Mouse (Mus musculus): ENCODE measurements around the gene Gm49776. TPM values are rescaled to one million over a fixed set of nuclear protein-coding genes. Genes with fewer than 3 reads are reported as not detected.

The Gm49776 gene
- polyA plus RNA-seq (2012; rRNA removed; ENCODE audit: low replicate concordance), result not detected in 2 replicates

DNA sequence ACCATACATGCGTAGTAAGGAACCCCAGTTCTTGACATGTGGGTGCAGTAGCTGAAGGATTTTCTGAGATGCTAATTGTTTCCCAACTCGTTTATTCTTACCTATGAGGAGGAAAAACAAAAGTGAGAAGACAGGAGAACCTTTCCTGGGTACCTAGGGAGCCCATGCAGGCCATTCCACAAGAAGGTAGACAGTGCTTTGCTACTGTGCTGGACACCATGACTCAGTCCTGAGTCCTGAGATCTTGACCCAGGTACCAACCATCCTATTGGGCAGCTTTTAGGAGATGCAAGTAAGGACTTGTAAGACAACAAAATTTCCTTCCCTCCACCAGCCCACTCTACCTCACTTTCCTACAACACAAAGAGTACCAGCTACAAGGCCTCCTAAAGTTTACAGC is at the start of gene Gm49776:
Gene Gm49776 (minus strand): TSS at position 101 of the 400 bp plus-strand sequence.

DNA sequence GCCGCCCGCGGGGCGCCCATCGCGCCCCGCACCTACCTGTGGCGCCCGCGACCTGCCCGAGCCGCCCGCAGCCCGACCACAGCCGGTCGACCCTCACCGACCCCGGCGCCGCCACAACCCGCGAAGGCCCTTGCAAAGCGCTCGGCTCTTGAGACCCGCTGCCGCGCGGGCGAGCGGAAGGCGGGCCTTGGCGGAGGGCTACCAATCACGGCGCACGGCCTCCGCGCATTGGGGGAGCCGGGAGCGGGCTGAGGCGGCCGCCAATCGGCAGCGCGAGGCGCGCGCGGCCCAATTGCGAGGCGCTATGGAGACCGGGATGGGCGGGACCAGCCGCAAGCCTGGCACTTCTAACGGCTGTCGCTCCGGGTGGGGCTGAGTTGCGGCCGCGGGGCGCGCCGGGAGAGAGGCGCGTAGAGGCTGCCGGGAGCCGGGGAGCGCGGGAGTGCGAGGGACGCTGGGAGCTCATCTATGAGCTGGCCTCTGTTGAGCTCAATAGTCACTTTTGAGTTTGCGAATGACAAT is 31.0 kb upstream of the Gm49776 start, which contains the start of gene Dgcr8:
Gene Dgcr8 (minus strand): TSS at position 180 of the 522 bp plus-strand sequence.

DNA sequence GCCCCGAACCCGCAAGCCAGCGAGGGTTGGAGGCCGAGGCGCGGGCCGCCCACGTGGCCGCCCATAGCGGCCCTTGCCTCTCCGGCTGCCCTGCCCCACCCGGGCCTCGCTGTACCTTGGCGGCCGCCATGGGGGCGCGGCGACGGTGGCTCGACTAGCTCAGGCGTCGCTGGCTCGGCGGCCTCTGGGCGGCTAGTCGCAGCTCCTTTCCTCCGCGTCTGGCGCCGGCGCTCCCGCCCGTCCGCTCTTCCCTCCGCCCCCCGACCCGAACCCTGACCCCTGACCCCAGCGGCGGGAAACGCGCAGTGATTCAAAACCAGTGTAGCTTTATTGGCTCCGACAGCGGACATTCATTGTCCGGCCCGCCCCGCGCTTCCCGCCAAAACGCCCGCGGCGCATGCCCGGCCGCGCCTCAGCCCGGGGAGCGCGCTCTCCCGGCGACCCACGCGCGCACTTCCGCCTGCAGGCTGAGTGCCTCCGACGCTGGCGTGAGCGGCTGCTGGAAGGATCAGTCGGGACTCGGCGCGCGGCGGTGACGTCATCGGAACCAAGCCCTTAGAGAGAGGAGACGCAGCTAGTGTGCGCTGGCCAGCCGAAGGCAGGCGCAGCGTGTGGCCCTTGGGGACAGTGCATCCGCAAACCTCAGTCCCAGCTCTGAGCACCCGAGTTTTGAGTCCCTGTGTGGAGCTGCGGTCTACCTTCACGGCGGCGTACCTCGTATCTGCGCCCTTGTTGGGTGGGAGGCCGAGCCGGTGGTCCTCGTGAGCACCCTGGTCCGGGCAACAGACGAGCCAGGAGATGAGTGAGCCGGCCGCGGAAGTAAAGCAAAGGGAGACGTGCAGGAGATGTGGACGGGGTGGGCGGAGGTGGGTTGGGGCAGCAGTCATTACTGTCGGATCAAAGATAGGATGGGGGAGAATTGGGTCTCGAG is 9.4 kb downstream of the Gm49776 start, which contains the start of the genes Trmt2a and Ranbp1:
Gene Trmt2a (plus strand): TSS at position 247 of the 931 bp plus-strand sequence.
Gene Ranbp1 (minus strand): TSS at position 300 of the 931 bp plus-strand sequence.

DNA sequence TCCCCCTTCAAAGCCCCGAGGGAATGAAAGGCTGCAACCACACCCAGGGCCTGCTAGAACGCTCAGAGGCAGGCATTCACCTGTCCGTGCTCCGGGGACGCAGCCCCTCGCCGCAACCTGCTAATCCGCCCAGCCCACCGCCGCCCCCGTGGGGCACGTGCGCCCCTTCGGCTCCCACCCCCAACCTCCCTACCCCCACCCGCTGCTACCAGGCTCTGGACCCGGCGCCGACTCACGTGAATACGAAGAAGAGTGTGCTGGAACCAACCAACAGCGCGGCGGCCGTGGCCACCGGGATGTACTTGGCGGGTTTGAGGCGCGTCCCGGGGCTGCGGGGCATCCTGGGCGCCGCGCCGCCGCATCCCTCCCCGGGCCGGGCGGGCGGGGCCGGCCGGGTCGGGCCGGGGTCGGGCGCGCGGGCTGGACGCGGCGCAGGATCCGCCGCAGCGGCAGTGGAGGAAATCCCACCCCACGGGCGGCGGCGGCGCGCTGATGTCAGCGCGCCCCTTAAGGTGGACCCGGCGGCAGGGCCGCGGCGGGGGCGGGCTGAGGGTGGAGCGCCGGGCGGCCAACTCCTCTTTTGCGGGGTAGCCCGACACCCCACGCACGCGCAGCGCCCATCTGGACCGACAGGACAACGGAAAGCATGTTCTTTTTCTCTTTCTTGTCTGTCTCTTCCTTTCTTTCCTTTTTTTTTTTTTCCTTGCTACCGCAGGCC is 23.3 kb downstream of the Gm49776 start, which contains the start of gene Zdhhc8:
Gene Zdhhc8 (minus strand): TSS at position 466 of the 718 bp plus-strand sequence.

DNA sequence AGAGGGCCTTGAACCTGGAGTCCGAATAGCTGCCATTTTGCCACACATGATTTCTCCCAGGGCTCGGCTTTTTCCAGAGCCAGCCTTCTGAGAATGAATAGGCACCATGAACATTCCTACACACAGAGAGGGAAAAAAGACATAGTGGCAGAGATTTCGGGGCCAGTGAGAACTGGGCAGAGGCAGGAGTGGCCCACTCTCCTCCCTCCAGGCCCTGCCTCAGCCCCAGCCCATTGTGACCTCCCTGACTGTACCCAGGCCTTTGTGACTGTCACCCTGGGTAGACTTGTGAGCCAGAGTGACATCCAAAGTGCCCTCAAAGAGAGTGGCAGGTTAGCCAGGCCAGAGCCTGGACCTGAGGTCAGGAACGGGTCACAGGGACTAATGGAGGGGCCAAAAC is 40.5 kb downstream of the Gm49776 start, which contains the start of gene Ccdc188:
Gene Ccdc188 (plus strand): TSS at position 301 of the 400 bp plus-strand sequence.

Other genes with a start within 250 kb of the Gm49776 start
- 71.8 and 85.8 TPM in 2 replicates for gene Dgcr6, start 205.5 kb downstream of the Gm49776 start, polyA plus RNA-seq (2012; rRNA removed; ENCODE audit: low replicate concordance)
- gene Prodh, start 168.1 kb downstream of the Gm49776 start, polyA plus RNA-seq (2012; rRNA removed; ENCODE audit: low replicate concordance), result 42.6 and 42.8 TPM in 2 replicates
- gene Rtn4r, start 130.7 kb downstream of the Gm49776 start, polyA plus RNA-seq (2012; rRNA removed; ENCODE audit: low replicate concordance), result 8.8 and 17.1 TPM in 2 replicates
- gene Ccdc188, start 40.4 kb downstream of the Gm49776 start, polyA plus RNA-seq (2012; rRNA removed; ENCODE audit: low replicate concordance), result not detected in 2 replicates
- 85.7 and 169 TPM in 2 replicates for gene Zdhhc8, start 23.2 kb downstream of the Gm49776 start, polyA plus RNA-seq (2012; rRNA removed; ENCODE audit: low replicate concordance)
- gene Trmt2a, start 9.6 kb downstream of the Gm49776 start, polyA plus RNA-seq (2012; rRNA removed; ENCODE audit: low replicate concordance), result 50.4 and 55.3 TPM in 2 replicates
- gene Ranbp1, start 9.6 kb downstream of the Gm49776 start, polyA plus RNA-seq (2012; rRNA removed; ENCODE audit: low replicate concordance), result 23.0 and 50.7 TPM in 2 replicates
- gene Dgcr8, start 30.9 kb upstream of the Gm49776 start, polyA plus RNA-seq (2012; rRNA removed; ENCODE audit: low replicate concordance), result 18.0 and 21.1 TPM in 2 replicates
- gene Tango2, start 89.8 kb upstream of the Gm49776 start, polyA plus RNA-seq (2012; rRNA removed; ENCODE audit: low replicate concordance), result 39.5 and 70.7 TPM in 2 replicates
- gene Arvcf, start 89.9 kb upstream of the Gm49776 start, polyA plus RNA-seq (2012; rRNA removed; ENCODE audit: low replicate concordance), result 15.1 and 22.5 TPM in 2 replicates
- 22.6 and 35.5 TPM in 2 replicates for gene Txnrd2, start 168.1 kb upstream of the Gm49776 start, polyA plus RNA-seq (2012; rRNA removed; ENCODE audit: low replicate concordance)
- gene Comt, start 168.5 kb upstream of the Gm49776 start, polyA plus RNA-seq (2012; rRNA removed; ENCODE audit: low replicate concordance), result 428 and 474 TPM in 2 replicates
- gene Gnb1l, start 240.4 kb upstream of the Gm49776 start, polyA plus RNA-seq (2012; rRNA removed; ENCODE audit: low replicate concordance), result 13.1 and 20.3 TPM in 2 replicates
- gene Rtl10, start 240.6 kb upstream of the Gm49776 start, polyA plus RNA-seq (2012; rRNA removed; ENCODE audit: low replicate concordance), result 9.1 and 10.9 TPM in 2 replicates

All from mammary gland, adult 2 months (tissue).